Mouse (Mus musculus) CD4-positive, CD25-positive, alpha-beta regulatory T cell (primary cell): ENCODE results near the gene Rab29. TPM values are rescaled to one million over a fixed set of nuclear protein-coding genes. Genes with fewer than 3 reads are reported as not detected.

Experiments
- polyA plus RNA-seq: library from polyadenylated mRNA; unstranded; fragments of 100-300 nt; shearing (Covaris generic); gene quantifications from one replicate; pipeline ENCODE4 v1.2.1, GENCODE M21; 2017

Gene Rab29
- 38.7 TPM for polyA plus RNA-seq

DNA sequence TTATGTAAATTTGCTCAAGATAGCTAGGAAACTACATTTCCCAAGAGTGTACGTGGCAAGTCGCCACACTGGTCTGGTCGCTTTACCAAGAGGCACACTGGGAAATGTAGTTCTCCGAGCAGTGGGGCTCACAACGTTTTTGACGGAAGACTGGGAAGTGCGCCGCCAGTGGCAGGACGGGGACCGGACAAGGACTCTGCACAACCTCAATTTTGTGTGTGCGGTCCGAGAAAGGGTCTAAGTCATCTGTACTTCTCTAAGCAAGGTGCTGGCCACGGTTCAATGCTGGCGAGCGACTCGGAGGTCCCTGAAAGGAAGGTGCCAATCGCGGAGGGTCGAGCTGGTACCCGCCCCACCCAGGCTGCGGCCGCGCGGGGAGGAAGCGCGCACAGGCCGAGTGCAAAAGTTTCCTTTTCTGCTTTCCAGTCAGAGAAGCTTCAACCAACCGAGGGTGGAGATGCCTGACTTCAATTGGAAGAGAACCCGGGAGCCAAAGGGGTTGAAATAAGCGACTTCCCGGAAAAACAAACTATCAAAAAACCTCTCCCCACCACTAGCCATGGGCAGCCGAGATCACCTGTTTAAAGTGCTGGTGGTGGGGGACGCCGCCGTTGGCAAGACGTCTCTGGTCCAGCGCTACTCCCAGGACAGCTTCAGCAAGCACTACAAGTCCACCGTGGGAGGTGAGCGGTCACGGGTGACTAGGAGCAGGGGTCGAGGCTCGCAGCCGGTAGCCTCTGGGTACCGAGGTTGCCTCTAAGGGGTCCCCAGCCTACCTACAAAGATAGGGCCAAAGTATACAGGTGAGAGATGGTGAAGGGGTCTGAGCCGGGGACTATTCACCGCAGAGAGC, at the start of gene Rab29:
Rab29 (plus strand) TSS at position 132 of the 853 bp plus-strand sequence.

DNA sequence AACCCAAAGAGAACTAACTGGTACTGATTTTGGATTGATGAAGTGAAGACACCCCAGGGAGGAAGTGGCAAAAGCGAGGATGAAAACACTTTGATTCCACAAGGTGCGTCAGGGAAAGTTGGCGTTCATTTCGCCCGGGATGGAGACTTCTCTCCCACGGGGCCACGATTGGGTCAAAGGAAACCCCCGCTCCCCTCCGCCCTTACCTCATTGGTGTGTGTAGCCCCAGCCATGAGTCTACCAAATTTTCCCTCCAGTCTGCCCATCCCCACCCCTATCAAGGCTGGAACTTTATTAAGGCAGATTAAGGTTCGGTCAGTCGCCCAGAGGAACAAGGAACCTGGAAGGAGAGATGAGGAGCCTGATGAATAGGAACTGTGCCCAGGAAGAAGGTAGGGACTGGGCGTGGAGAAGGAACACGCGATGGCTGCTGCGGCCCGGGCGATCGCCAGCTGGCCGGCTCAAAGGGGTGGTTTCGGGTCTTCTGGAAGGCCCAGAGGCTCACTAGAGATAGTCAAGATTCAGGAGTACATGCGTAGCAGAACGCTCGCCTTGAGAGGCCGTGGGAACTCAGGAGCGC, 39.7 kb upstream of the Rab29 start, which contains the start of gene Slc41a1:
Slc41a1 (plus strand) TSS at position 287 of the 580 bp plus-strand sequence.

DNA sequence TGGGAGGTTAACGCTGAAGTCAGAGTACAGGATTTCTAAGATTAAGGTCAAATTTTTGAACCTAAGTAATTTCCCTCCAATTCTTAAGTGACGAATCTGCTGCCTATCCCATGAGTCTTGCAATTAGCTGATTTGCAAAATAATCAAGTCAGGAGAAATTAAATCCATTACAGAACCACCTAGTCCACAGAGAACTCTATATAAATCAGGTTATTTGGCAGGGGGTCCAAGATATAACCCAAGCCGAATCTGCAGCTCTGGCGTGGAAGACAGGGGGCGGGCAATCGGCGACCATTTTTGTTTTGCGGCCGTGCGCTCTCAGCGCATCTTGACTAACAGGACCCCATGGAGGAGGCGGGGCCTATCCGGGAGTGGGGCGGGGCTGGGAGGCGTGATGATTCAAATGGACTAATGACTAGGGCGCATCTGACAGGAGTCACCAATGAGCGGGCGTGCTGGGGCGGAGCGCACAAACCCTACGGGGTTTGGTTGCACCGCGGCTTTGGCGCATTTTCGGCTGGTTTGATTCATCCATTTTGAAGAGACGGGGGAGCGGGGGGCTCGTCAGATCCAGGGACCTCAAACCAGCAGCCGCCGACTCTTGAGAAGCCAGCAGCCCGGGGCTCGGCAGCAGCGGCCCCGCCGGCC, 43.1 kb downstream of the Rab29 start, which contains the start of gene Nucks1:
Nucks1 (plus strand) TSS at position 534 of the 648 bp plus-strand sequence.

Other genes starting within 250 kb of the Rab29 start
- gene Ctse, start 228.9 kb upstream of the Rab29 start, polyA plus RNA-seq: 25.1 TPM
- 0.14 TPM for gene Rab7b, start 178.5 kb upstream of the Rab29 start, polyA plus RNA-seq
- not detected for gene Slc26a9, start 123.2 kb upstream of the Rab29 start, polyA plus RNA-seq
- gene Pm20d1, start 69.8 kb upstream of the Rab29 start, polyA plus RNA-seq: 0.06 TPM
- gene Slc41a1, start 39.7 kb upstream of the Rab29 start, polyA plus RNA-seq: 29.1 TPM
- gene Nucks1, start 43.3 kb downstream of the Rab29 start, polyA plus RNA-seq: 45.2 TPM
- 0.81 TPM for gene Slc45a3, start 95.7 kb downstream of the Rab29 start, polyA plus RNA-seq
- gene Elk4, start 140.4 kb downstream of the Rab29 start, polyA plus RNA-seq: 109 TPM
- gene Mfsd4a, start 200.8 kb downstream of the Rab29 start, polyA plus RNA-seq: 88.8 TPM